Mouse (Mus musculus) granulocyte monocyte progenitor cell, adult 5-6 weeks (primary cell): Measurements from ENCODE around the gene 1110008L16Rik. TPM values are rescaled to one million over a fixed set of nuclear protein-coding genes. Genes with fewer than 3 reads are reported as not detected.
"Not testable (repeated sequence)": the region's sequence is repeated elsewhere in the genome, so short reads cannot be mapped to it uniquely, and the experiment has no call there.

Experiments used
- ATAC-seq: replicated peaks from 2 replicates; pipeline ENCODE4 v1.8.0; 2016; ENCODE audit warnings: mild to moderate bottlenecking, moderate TSS enrichment, inconsistent platforms; ENCODE audit not compliant: poor library complexity, severe bottlenecking
- total RNA-seq, 2 experiments: library from RNA; stranded (forward) in 1 of 2; stranded (reverse) in 1 of 2; fragments of 200-712, 200-1000 nt in 1 of 2; fragments of >200 nt in 1 of 2; fragmentation: Nextera tagmentation in 1 of 2; gene quantifications; 2 replicates each; pipeline ENCODE4 v1.2.3; 2014 to 2017

Gene 1110008L16Rik
- total RNA-seq (2014; fragmentation: Nextera tagmentation) (34.0 and 34.8 TPM in 2 replicates), total RNA-seq (2017) (24.6 and 36.7 TPM in 2 replicates)

DNA sequence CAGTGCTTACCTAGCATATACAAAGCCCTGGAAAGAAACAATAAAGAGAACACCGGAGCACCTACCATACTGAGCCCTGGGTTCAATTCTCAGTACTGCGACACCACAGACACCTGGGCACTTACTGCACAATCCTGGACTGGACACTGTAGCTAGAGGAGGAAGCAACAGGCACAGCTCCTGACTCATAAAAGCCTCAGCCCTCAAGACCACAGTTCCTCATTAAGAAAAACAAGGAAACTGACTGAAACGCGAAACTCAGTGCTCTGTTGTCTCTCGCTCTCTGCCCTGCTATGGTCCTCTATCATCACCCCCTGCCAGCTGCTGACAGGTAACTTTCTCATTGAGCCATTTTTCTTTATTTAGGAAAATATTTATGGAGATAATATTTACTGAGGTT, at the start of gene 1110008L16Rik:
1110008L16Rik (plus strand) TSS at position 242 of the 400 bp plus-strand sequence.
- peak; percentile 48 for ATAC-seq

DNA sequence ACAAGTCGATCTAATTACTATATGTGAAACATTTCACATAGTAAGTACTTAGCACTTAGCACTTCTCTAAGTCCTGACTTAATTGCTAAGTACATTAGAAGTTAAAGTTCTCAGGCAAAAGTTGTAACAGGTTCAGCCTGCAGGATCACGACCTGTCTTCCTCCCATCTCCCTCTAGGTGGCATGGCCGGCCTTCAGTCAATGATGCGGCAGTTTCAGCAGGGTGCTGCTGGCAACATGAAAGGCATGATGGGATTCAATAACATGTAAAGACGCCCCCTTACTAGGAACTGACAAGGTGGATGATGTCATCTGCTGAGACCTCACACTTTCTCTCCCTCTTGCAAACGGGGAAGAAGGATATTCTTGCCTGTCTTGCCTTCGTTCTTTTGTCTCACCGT, 37.4 kb upstream of the 1110008L16Rik start:
- peak; percentile 93 for ATAC-seq

DNA sequence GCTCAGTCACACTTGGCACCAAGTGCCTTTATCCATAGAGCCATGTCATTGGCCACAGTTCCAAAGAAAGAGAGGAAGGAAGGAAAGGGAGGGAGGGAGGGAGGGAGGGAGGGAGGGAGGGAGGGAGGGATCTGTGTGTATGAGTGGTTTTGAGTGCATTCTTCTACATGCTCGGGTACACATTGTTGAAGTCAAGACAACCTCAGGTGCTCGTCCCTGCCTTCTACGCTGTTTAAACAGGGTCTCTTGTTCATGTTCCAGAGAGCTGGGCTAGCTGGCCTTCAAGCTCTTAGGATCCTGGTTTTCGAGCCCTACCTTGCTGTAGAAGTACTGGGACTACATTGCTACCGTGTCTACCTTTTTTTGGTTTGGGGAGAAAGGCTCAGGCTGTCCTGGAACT, 36.0 kb upstream of the 1110008L16Rik start:
- ATAC-seq = not testable (repeated sequence)

DNA sequence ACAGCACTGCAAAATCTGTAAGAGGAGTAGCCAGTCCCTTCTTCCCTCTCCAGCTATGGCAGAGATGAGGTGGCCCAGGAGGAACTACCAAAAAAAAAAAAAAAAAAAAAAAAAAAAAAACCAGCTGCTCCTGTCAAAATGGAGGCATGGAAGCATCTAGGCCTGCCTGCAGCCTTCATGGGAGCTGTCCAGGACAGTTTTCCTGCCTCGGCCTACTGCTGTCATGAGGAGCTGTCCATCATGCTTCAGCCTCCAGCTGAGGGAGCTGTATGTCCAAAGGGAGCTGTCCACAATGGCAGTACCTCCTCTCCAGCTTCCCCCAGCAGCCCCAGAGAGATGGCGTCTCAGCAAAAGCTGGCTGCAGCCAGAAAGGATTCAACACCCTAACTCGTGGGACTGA, 27.1 kb upstream of the 1110008L16Rik start:
- peak; percentile 50 for ATAC-seq

DNA sequence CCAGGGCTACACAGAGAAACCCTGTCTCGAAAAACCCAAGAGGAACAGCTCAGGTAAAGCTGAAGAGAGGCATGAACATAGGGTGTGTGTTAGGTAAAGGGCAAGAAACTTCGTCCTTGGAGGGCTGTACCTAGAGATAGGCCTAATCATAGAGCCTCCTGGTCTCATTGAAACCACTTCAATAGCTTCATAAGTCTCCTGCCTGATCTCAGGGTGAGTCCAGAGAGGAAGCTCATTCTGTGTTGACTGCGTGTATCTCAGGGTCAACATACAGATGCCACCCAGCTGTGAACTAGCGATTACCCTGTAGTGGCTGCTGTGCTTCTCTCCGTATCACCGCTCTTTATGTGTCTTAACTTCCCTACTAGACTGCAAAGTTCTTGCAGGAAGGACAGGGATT, 21.8 kb upstream of the 1110008L16Rik start:
- ATAC-seq = not testable (repeated sequence)

DNA sequence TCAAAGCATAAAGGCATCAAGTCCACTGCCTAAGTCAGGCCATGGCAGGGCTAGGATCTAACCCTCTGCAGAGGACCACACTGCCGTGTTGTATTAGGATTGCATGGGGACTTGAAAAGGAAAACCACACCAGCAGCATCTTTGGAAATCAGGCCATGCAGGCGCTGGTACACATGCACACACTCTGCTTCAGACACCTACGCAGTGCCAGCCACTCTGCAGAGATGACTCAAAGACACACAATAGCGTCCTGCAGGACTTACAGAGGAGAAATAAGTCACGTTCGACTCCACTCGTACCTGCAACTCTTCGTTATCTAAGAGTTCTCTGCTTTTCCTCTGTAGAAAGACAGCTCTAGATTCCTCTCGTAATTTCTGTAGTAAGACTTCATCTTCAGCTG, 1.3 kb upstream of the 1110008L16Rik start:
- no peak for ATAC-seq

DNA sequence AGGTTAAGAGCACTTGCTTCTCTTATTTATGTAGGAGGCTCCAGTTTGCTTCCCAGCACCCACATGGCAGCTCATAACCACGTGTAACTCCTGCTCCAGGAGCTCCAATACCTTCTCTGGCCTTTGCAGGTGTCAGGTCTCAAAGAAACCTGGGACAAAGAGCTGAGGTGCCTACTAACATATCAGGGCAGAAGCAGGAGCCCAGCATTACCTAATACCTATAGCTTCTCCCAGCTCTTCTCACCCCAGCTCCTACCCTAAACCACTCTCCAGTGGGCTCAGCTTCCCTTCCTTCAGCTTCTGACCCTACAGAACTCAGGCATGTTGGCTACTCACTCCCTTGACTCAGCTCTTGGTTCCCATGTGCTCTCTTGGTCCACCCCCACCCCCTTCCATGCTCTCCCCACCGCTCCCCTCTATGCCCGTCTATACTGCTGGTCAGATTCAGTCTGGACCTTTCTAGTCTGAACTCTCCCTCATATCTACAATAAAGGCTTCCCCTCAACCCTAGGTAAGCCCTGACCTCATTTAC, 1.5 kb downstream of the 1110008L16Rik start:
- ATAC-seq = no peak

DNA sequence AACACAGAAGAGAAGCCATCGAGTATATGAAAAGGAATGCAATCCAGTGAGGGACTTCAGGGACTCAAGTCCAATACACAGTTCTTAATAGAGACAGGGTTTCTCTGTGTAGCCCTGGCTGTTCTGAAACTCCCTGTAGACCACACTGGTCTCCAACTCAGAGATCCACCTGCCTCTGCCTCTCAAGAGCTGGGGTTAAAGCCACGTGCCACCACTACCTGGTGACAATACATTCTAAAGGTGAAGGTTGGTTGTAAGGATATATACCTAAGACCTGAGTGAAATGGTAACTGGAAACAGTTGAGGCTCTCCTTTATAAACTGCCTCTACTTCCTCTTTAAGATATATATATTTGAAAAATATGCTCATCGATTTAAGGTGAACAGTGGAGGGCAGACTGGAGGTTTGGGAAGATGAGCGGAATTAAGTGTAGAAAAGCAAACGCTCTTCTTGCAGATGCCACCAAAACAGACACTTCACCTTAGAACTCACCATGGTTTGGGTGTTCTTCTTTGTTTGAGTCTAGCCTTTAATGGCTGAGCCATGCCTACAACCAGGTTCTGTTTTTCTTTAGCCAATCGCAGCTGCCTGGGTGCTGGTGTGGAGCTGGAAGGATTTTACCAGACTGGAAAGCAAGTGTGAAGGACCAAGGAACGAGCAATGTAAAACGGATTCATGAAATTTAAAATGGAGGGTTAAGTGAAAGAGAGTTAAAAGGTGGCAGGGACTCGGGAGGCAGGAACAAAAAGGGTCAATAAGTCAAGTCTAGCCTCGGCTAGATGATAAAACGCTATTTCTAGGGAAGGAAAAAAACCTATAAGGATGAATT, 2.3 kb downstream of the 1110008L16Rik start:
- ATAC-seq = no peak

DNA sequence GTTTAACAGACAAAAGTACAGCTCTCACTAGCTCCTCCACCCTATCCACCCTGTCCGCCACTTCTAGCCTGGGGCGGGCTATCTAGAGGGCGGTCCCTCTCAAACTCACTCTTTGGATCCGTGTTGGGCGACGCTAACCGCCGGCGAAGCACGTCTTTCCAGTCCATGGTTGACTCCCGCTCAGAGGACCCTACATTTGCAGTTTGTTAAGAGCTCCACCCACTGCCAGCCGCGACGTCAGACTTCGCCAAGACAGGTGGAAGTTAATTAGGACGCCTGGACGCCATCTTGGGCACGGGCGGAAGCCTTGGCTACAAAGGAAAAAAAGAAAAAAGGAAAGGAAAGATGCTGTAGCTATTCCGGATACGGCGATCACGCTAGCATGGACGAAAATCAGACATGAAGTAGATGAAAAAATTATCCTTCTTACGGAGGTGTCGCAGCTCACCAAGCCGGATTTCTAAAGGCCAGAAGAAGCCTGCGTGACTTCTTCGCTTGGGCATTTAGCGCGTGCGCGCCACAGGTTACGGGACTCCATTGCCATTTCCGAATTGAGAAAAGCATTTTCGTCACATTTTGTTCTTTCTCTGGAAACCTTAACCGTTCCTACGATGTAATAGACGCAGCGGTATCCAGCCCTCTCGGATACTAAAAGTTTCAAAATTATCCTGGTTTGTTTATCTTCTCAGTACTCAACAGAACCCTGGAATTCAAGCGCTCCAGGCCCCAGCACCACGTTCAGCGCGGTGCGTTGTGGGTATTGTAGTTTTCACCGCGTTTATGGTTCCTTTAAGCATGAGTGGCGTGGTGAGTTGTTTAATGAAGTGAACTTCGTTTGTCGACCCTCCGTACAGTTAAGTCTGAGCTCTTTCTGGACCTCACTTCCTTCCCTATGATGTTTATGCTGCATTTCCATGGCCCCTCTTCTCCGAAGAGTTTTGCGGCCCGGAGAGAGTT, 3.4 kb downstream of the 1110008L16Rik start, which contains the start of gene Ppp2r3c:
Ppp2r3c (minus strand) TSS at position 514 of the 957 bp plus-strand sequence.
- peak; percentile 86 for ATAC-seq

DNA sequence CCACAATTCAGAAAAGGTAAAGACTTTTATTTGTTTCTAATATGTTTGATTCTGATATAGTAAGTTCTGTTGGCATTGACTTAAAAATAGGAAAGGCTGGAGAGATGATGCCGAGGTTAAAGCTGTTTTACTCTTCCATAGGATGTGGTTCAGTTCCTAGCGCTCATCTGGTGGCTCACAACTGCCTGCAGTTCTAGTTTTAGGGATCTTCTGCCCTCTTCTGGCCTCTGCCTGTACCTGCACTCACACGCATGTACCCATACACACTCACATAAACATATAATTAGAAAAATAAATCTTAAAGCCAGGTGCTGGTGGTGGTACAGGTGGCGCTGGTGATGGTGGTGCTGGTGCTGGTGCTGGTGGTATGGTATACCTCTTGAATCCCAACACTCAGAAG, 7.0 kb downstream of the 1110008L16Rik start:
- no peak for ATAC-seq

DNA sequence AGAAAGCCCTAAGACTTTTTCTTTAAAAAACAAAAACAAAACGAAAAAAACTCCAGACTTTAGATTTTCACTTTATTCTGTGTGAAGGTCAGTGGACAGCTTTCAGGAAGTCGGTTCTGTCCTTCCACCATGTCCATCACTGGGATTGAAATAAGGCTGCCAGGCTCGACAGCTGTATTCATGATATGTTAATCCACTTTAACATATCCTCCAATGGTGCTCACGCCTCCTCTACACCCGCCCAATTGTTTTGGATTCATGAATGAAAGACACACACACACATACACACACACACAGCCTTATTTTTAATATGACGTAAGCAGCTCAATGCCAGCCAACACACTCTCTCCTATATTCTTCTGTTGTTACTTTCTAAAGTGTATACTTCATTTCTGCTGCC, 8.2 kb downstream of the 1110008L16Rik start:
- ATAC-seq = no peak

DNA sequence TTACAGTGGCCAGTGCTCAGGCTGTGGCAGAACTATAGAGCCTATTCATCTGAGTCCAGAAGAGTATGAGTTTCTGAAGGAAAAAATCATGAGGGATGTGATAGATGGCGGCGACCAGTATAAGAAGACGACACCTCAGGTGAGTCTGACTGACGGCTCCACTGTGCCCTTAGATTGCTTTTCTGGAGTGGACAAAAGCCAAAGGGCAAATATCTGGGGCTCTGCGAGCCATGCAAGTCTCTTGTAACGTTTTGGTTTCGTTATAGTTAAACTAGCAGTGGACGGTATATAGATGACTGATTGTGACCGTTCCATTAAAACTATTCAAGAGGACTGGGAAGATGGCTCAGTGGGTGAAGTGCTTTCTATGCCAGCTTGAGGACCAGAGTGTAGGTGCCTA, 9.4 kb downstream of the 1110008L16Rik start:
- ATAC-seq = no peak

DNA sequence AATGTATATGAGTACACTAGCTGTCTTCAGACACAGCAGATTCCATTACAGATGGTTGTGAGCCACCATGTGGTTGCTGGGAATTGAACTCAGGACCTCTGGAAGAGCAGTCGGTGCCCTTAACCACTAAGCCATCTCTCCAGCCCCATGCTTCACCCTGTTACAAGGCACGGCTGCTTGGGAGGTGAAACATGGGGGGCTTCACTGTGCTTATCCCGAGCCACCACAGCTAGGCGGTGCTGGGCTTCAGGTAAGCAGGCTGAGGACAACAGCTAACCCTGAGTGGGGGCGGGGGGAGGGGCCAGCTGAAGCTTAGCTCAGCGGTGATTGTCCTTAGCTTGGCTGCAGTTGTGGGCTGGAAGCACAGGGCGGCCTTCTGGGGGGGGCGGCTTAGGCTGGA, 10.1 kb downstream of the 1110008L16Rik start:
- ATAC-seq = no peak

DNA sequence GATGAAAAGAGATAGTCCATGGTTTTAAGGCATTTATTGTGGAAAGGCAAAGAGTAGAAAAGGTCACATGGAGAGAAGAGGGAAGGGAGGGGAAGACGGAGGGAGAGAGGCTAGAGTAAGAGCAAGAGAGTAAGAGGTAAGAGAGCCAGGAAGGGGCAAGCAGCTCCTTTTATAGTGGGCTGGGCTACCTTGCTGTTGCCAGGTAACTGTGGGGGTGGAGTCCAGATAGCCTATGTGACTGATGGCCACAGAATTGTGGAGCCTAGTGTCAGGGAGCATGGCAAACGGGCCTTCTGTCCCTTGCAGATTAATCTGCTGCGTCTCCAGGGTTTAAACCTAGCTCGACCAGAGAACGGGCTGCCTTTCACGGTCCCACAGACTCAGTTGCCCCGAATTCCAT, 12.5 kb downstream of the 1110008L16Rik start:
- ATAC-seq = no peak

DNA sequence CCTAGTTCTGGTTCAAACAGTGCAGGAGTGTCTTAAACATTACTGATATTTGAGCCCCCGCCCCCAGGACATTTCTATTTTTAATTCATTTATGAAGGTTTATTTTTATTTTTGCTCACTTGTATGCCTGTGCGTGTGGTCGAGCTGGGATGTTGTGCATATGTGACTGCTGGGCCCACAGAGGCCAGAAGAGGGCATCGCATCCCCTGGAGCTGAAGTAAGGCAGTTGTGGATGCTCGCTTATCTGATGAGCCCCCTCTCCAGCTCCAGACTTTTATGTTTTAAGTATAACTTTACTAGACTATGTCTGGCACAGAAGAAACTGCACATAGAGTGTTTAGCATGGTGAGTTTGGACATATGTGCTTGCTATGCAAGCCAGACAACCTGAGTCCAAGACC, 14.5 kb downstream of the 1110008L16Rik start:
- ATAC-seq = no peak

DNA sequence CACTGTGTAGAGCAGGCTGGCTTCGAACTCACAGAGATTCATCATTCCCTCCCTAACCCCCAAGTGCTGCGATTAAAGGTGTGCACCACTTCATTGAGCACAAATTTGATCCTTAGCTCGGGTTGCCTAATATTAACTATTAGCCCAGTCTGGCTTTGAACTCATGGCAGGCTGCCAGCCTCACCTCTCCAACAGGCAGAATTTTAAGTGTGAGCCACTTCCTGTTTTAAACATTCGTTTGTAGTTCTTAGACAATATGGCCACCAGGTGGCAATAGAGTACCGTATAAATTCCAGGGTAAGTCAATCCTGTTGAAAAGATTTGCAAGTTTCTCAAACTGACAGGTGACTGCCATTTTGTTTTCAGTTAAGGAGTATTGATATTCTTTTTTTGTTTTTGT, 15.8 kb downstream of the 1110008L16Rik start:
- ATAC-seq = peak; percentile 94

DNA sequence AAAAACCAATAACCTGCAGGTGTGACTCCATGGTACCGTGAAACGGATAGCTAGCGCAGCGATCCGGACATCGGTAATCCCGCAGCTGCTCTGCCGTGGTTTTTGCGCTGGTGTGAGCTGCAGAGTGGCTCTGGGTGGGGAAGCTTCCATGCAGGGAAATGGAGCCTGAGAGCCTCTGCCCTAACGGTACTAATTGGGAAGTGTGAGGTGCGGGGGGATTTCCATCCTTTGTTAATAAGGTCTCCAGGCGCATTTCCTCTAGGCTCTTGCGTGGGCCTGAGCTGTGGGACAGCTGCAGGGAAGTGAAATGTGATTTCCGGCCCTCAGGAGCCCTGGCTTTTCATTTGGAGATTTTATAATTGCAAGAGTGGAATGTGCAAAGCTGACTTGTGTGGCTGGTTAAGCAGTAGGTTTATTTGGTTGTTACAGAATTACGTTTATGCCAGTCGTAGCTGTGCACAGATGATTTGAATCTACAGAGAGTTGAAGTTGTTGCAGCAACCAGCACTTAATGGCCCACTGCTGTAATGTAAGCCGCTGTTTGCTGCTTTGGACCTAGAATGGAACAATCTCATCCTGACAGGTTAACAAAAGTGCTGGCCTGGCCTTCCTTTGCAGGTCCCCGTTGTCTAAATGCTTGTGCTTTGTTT, 22.4 kb downstream of the 1110008L16Rik start:
- ATAC-seq = no peak

DNA sequence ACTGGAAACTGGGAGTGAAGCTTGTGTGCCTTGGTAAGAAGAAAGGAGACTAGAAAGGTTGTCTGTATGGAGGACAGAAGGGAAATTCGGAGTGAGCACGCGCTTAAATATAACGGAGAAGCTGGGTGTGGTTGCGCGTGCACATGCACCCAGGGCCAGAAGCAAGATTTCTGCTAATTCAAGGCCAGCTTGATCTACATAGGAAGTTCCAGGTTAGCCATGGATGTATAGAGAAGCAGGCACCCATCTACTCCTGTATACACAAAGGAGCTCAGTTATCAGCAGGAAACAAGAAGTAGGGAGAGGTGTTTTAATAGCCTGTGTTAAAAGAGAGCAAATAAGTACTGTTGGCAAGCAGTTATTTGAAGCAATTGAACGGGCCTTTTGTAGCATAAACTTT, 26.3 kb downstream of the 1110008L16Rik start:
- ATAC-seq = no peak

DNA sequence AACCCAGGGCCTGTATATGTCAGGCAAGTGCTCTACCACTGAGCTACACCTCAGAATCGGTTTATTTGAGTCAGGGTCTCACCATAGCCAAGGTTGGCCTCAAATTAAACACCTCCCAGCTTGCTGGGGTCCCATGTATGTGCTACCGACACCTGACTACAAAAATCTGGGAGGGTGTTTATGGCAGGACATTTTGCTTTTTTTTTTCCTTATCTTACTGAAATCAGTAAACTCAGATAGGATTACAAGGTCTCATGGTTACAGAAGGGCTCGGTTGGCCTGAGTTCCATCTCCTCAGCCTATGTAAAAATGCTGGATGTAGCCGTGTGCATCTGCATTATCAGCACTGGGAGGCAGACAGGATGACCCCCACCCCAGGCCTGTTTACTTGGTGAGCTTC, 29.4 kb downstream of the 1110008L16Rik start:
- no peak for ATAC-seq

DNA sequence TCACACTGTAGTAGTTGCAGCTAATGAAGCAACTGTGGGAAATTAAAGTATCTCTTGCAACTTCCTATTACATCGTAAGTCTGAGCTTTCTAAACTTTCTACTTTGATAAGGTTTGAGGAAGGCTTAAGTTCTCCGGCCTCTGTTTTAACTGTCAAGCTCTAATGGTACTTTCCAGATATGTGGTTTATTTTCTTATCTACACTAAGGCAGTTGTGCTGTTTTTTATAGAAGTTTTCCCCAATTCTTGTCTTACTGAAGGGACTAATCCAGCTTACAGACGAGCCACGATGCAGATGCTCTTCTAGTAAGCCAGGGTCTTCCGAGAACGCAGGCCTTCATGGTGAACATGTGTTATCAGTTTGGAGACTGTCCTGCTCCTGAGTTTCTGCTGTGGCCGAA, 30.0 kb downstream of the 1110008L16Rik start:
- ATAC-seq = peak; percentile 22; the same call in 1 of the 2 replicates
